Mouse (Mus musculus): ENCODE measurements around the gene Lamb1. TPM values are rescaled to one million over a fixed set of nuclear protein-coding genes. Genes with fewer than 3 reads are reported as not detected.
A peak's percentile ranks its signal among the peaks of the same experiment; 100 is the strongest.

Lamb1 gene
- polyA plus RNA-seq, 1 experiment: 142 TPM

GRCm38 (mm10) chr12:31225451-31225850 is 39.6 kb upstream of the Lamb1 start:
- Histone ChIP-seq H3K9ac (ENCODE audit: low read depth, poor library complexity, severe bottlenecking) (no peak overlapping the region), H3K27me3 (ENCODE audit: control insufficient read depth, insufficient read depth, low read length, poor library complexity, severe bottlenecking) (no peaks in the 10 kb centered on the region), H3K4me3 (ENCODE audit: low read depth, low read length) (peak overlapping the region; percentile 27), H3K36me3 (ENCODE audit: control insufficient read depth, insufficient read depth, low read length, poor library complexity, severe bottlenecking) (no peaks in the 10 kb centered on the region), H3K9me3 (replicated peaks; ENCODE audit: control insufficient read depth, insufficient read depth, low read length, poor library complexity, severe bottlenecking) (no peaks in the 10 kb centered on the region), H3K27ac (ENCODE audit: insufficient read depth, low read length) (peak overlapping the region; percentile 96), H3K4me1 (ENCODE audit: control insufficient read depth, insufficient read depth, low read length) (no peaks in the 10 kb centered on the region)
- TF ChIP-seq EP300 (IDR thresholded peaks at IDR 0.05; ENCODE audit: insufficient read depth, low read depth, low read length): peak; percentile 88
- TF ChIP-seq CTCF (IDR thresholded peaks at IDR 0.05; ENCODE audit: low read depth, low read length): no peak

- H3K9me3 ChIP-seq (replicated peaks; ENCODE audit: control insufficient read depth, insufficient read depth, low read length, poor library complexity, severe bottlenecking): no peaks in the 10 kb centered on the region
- no peaks in the 10 kb centered on the region for H3K27me3 ChIP-seq (ENCODE audit: control insufficient read depth, insufficient read depth, low read length, poor library complexity, severe bottlenecking)
- no peaks in the 10 kb centered on the region for H3K4me1 ChIP-seq (ENCODE audit: control insufficient read depth, insufficient read depth, low read length)
- no peaks in the 10 kb centered on the region for H3K36me3 ChIP-seq (ENCODE audit: control insufficient read depth, insufficient read depth, low read length, poor library complexity, severe bottlenecking)
- H3K9ac ChIP-seq (ENCODE audit: low read depth, poor library complexity, severe bottlenecking): no peak overlapping the region
- TF ChIP-seq POLR2A (IDR thresholded peaks at IDR 0.05; ENCODE audit: insufficient read depth, low read length) (no peak), EP300 (IDR thresholded peaks at IDR 0.05; ENCODE audit: insufficient read depth, low read depth, low read length) (no peak), CTCF (IDR thresholded peaks at IDR 0.05; ENCODE audit: low read depth, low read length) (no peak)
- no peak overlapping the region for H3K27ac ChIP-seq (ENCODE audit: insufficient read depth, low read length)
- no peak overlapping the region for H3K4me3 ChIP-seq (ENCODE audit: low read depth, low read length)
These were observed 37.9 kb upstream of the Lamb1 start for GRCm38 (mm10) chr12:31227167-31227566.

- Histone ChIP-seq H3K4me1 (ENCODE audit: control insufficient read depth, insufficient read depth, low read length) (peaks cover 2% of the 10 kb centered on the region), H3K9me3 (replicated peaks; ENCODE audit: control insufficient read depth, insufficient read depth, low read length, poor library complexity, severe bottlenecking) (no peaks in the 10 kb centered on the region), H3K4me3 (ENCODE audit: low read depth, low read length) (no peak overlapping the region), H3K9ac (ENCODE audit: low read depth, poor library complexity, severe bottlenecking) (no peak overlapping the region), H3K27me3 (ENCODE audit: control insufficient read depth, insufficient read depth, low read length, poor library complexity, severe bottlenecking) (no peaks in the 10 kb centered on the region), H3K27ac (ENCODE audit: insufficient read depth, low read length) (no peak overlapping the region), H3K36me3 (ENCODE audit: control insufficient read depth, insufficient read depth, low read length, poor library complexity, severe bottlenecking) (no peaks in the 10 kb centered on the region)
- TF ChIP-seq CTCF (IDR thresholded peaks at IDR 0.05; ENCODE audit: low read depth, low read length) (no peak), EP300 (IDR thresholded peaks at IDR 0.05; ENCODE audit: insufficient read depth, low read depth, low read length) (0 out of 2 replicates have a peak, but pooled peaks have one; percentile 26)
These were observed 36.2 kb upstream of the Lamb1 start for GRCm38 (mm10) chr12:31228878-31229277.

GRCm38 (mm10) chr12:31232635-31233034 is 32.4 kb upstream of the Lamb1 start:
- H3K9me3 ChIP-seq (replicated peaks; ENCODE audit: control insufficient read depth, insufficient read depth, low read length, poor library complexity, severe bottlenecking): no peaks in the 10 kb centered on the region
- no peak overlapping the region for H3K27ac ChIP-seq (ENCODE audit: insufficient read depth, low read length)
- H3K27me3 ChIP-seq (ENCODE audit: control insufficient read depth, insufficient read depth, low read length, poor library complexity, severe bottlenecking): no peaks in the 10 kb centered on the region
- H3K4me3 ChIP-seq (ENCODE audit: low read depth, low read length): no peak overlapping the region
- peaks cover 5% of the 10 kb centered on the region for H3K4me1 ChIP-seq (ENCODE audit: control insufficient read depth, insufficient read depth, low read length)
- no peaks in the 10 kb centered on the region for H3K36me3 ChIP-seq (ENCODE audit: control insufficient read depth, insufficient read depth, low read length, poor library complexity, severe bottlenecking)
- no peak overlapping the region for H3K9ac ChIP-seq (ENCODE audit: low read depth, poor library complexity, severe bottlenecking)
- TF ChIP-seq POLR2A (IDR thresholded peaks at IDR 0.05; ENCODE audit: insufficient read depth, low read length): no peak
- no peak for TF ChIP-seq EP300 (IDR thresholded peaks at IDR 0.05; ENCODE audit: insufficient read depth, low read depth, low read length)
- TF ChIP-seq CTCF (IDR thresholded peaks at IDR 0.05; ENCODE audit: low read depth, low read length): no peak

GRCm38 (mm10) chr12:31235018-31235417 is 30.0 kb upstream of the Lamb1 start:
- Histone ChIP-seq H3K4me3 (ENCODE audit: low read depth, low read length) (no peak overlapping the region), H3K27ac (ENCODE audit: insufficient read depth, low read length) (no peak overlapping the region), H3K9me3 (replicated peaks; ENCODE audit: control insufficient read depth, insufficient read depth, low read length, poor library complexity, severe bottlenecking) (no peaks in the 10 kb centered on the region), H3K9ac (ENCODE audit: low read depth, poor library complexity, severe bottlenecking) (no peak overlapping the region), H3K4me1 (ENCODE audit: control insufficient read depth, insufficient read depth, low read length) (peaks cover 5% of the 10 kb centered on the region), H3K36me3 (ENCODE audit: control insufficient read depth, insufficient read depth, low read length, poor library complexity, severe bottlenecking) (no peaks in the 10 kb centered on the region), H3K27me3 (ENCODE audit: control insufficient read depth, insufficient read depth, low read length, poor library complexity, severe bottlenecking) (no peaks in the 10 kb centered on the region)
- TF ChIP-seq CTCF (IDR thresholded peaks at IDR 0.05; ENCODE audit: low read depth, low read length) (no peak), POLR2A (IDR thresholded peaks at IDR 0.05; ENCODE audit: insufficient read depth, low read length) (no peak), EP300 (IDR thresholded peaks at IDR 0.05; ENCODE audit: insufficient read depth, low read depth, low read length) (no peak)

- Histone ChIP-seq H3K27me3 (ENCODE audit: control insufficient read depth, insufficient read depth, low read length, poor library complexity, severe bottlenecking) (no peaks in the 10 kb centered on the region), H3K36me3 (ENCODE audit: control insufficient read depth, insufficient read depth, low read length, poor library complexity, severe bottlenecking) (no peaks in the 10 kb centered on the region), H3K4me3 (ENCODE audit: low read depth, low read length) (no peak overlapping the region), H3K9me3 (replicated peaks; ENCODE audit: control insufficient read depth, insufficient read depth, low read length, poor library complexity, severe bottlenecking) (no peaks in the 10 kb centered on the region), H3K27ac (ENCODE audit: insufficient read depth, low read length) (no peak overlapping the region), H3K4me1 (ENCODE audit: control insufficient read depth, insufficient read depth, low read length) (peaks cover 5% of the 10 kb centered on the region), H3K9ac (ENCODE audit: low read depth, poor library complexity, severe bottlenecking) (no peak overlapping the region)
- TF ChIP-seq CTCF (IDR thresholded peaks at IDR 0.05; ENCODE audit: low read depth, low read length): no peak
These were observed 28.0 kb upstream of the Lamb1 start for GRCm38 (mm10) chr12:31236861-31237595.
